Mouse (Mus musculus) adipocyte (in vitro differentiated cells): ENCODE data around the gene Dnajb2.
A peak's percentile ranks its signal among the peaks of the same experiment; 100 is the strongest.

Experiments
- DNase-seq: peaks from one replicate; pipeline ENCODE4 v3.0.0-alpha.2; 2016; ENCODE audit warnings: low spot score

The Dnajb2 gene

DNA sequence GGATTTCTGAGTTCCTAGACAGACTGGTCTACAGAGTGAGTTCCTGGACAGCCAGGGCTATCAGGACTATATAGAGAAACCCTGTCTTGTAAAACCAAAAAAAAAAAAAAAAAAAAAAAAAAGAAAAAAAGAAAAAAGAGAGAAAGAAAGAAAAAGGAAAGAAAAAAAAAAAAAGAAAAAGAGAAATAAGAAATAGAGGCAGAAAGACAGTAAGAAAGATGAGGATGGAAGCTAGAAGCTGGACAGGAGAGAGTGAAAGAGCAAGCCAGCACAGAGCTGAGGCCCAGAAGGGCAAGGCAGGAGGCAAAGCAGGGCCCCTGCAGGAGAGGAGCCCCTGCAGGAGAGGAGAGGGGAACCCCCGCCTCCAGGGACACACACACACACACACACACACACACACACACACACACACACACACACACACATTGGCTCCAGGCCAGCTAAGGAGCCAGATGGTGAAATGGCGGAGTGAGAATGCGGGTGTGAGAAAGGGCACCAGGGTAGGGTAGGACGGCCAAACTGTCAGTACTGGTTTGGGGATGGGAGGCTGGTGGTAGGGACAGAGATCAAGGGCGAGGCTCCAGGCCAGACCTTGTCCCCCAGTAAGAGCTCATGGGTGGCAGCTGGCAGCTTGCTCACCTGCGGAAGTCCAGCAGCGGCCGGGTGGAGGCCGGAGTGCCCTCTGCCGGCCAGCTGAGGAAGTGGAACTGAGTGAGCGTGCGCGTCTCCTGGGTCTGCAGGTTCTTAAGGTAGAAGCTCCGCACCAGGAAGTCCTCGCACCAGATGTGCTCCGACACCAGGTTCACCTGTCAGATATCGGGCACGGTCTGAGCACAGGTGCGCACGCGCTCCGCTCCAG is 15.1 kb downstream of the Dnajb2 start:
- no peak for DNase-seq

- DNase-seq = no peak
Measured at GRCm38 (mm10) chr1:75252308-75252707, 16.1 kb downstream of the Dnajb2 start.

DNA sequence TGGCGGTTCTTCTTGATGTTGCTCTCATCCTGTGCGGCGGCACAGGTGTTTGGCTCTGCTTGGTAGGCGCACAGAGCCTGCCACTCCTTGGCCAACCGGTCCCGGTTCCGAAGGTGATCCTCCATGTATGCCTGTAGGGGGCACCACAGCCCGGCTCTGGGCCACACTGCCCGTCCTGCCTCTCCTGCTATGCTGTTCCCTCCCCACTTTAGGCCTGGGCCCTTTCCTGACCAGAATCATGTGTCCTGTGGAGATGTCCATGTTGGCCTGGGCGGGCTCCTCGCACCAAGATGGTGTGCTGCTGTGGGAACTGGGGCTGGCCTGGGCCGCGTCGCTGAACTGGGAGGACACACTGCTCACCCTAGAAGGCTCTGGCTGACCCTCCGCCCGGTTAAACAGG is 16.8 kb downstream of the Dnajb2 start:
- no peak for DNase-seq

GRCm38 (mm10) chr1:75253849-75254624 is 17.8 kb downstream of the Dnajb2 start:
- DNase-seq = peak; percentile 89

DNA sequence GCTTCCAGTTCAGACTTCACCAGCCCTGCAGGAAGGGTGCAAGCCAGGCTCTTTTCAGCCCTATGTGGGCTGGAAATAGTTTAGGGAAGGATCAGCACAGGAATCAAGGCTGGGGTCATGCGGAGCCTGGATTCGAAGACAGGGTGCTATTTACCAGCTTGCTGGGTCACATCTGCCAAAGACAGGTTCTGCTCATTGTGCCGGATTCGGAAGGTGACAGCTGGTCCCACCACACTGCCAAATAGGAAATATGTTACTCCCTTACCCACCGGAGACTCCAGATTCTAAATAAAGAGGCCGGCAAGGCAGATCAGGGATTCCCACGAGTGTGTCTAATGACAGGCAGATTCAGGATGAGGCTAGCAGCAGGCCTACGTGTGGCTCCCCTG is 18.4 kb downstream of the Dnajb2 start:
- DNase-seq = no peak

- DNase-seq = no peak
Measured at GRCm38 (mm10) chr1:75255516-75256046, 19.4 kb downstream of the Dnajb2 start.

DNA sequence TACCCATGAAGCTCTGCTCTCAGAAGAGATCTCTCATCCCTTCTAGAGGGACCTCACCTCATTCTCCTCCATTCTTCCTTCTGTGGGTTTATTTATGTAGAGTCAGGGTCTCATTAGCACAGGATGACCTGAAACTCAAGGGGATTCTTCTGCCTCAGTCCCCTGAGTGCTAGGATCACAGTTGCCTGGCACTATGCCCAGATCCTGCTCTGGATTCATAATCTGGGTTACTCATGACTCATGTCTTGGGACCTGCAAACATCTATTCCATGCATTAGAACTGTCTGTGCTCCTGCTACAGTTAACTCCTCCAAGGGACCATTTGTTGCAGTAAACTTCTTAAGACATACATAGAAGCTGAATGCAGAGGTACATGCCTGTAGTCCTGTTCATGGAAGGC is 25.1 kb downstream of the Dnajb2 start:
- no peak for DNase-seq

DNA sequence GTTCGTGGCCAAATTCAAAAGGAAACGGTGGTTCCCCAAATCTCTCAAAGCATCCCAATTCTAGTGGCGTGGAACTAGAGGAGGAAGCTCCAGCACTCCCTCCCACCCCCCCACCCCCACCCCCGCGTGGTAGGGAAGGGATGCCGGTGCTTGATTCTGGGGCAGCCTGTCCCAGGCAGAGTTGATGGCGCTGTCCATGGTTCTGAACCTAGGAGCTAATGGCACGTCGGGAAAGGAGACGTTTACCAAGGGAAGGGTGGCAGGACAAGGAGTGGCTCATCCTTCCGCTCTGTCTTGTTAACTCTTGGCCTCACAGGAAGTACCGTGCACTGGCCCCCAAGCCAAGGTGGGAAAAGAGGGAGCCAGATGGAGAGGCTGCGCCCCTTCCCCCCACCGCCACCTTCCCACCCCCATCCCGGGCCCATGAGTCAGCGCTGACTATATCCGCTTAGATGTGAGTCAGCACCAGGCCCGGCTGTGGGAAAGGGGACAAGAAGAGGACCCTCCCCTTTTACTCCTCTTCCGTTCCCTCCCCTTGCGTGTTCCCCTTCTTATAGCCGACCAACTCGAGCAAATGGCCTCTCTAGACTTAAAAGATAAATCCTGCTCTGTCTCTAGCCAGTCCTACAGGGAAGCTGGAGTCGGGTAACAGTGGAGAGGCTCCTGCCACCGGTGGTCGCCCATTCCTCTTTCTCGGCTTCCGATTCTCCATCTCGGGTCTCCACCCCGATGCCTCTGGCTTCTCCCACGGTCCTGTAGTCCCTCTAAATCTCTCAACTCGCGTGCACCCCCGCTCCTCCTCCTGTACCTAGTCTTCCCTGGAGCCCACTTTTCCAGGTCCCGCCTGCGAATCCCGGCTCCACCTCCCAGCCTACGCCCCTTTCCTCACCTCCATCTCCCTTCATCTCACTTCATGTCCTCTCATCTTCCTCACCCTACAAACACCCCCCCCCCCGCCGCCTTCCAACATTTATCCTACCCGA is 27.1 kb downstream of the Dnajb2 start:
- DNase-seq = peak; percentile 90

- DNase-seq = no peak
Measured at GRCm38 (mm10) chr1:75264091-75264880, 28.1 kb downstream of the Dnajb2 start, which contains the start of gene Ptprn. Ptprn (minus strand) TSS chr1:75264502.

DNA sequence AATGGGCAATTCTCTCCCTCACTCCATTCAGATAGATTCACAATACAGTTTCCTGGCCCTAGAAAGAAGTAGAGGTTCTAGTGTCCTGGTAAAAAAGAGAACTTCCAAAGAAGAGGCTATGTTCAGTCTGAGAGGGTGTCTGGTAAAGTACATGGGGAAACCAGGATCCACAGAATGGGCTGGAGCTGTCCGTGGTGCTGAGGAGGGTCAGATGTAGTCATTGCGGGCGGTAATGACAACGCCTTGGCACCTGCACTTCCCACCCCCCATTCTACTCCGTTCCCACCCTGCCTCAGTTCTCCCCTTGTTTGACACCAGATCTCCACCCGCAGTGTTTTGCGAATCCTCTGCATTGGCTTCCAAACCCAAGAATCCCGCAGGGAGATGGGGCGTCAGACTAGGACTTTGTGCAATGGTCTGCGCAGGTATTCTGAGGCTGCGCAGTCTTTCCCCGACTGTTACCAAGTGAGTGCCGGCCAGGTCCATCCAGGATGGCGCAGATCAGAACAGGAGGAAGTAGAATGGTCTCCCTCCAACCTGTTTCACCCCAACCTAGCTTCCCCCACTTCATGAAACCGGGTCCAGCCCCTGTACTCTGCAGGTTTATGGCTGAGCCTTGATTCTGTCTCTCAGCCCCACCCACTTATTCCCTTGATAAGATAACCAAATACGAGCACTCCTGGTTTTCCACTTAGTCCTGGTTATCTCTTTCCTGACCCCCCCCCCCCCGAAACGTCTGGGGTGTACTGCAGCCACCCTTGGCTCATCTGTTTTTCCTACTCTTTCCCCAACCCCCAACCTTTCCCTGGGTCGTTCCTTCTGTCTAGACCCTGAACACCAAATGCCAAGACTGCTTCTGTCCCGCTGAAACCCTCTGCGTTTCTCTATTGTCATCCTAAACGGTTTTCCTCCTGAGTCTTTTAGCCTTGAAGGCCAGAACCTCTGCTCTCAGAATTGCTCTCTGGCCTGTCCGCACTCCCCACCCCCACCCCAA is 41.3 kb downstream of the Dnajb2 start:
- peak; percentile 69 for DNase-seq

DNA sequence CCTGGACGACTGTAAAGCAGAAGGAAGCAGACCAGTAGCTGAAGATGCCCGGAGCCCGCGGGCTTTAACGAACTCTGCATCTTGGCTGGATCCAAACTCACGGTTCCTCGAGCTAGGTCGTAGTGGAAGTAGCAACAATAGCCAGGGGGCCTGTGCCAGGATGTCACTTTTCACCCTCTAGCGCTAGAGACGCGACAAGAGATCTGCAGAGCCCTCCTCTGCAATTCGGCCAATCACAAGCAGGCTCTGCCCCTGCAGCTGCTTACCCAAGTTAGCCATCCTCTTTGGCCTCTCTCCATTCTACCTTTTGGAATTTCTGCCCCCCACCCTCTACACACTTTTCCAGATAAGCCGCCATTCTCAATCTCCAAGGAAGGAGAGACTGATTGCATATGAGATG is 42.0 kb downstream of the Dnajb2 start, which contains the start of gene Resp18:
Gene Resp18, minus strand, starts transcription at position 188 of the 400 bp plus-strand sequence.
- DNase-seq = no peak

DNA sequence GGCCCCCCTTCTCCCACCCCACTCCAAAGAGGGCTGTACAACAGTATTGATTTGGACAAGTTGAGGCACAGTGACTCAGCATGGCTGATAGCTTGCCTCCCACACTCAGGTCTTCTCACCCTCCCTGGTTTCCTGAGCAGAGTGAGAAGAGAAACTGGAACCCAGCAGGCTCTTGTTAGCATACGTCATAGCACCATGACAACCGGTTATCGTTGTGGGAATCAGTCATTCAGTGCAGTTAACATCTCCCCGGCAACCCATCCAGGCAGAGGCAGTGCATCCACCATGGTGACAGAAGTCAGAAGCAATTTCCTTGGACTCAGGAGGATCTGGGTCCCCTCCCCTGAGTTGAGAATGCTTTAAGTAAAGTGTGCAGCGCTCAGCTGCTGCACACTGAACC is 46.8 kb downstream of the Dnajb2 start:
- DNase-seq = no peak

- DNase-seq = peak; percentile 13
Measured at GRCm38 (mm10) chr1:75284911-75285310, 48.7 kb downstream of the Dnajb2 start.

- DNase-seq = no peak
Measured at GRCm38 (mm10) chr1:75289376-75289775, 53.2 kb downstream of the Dnajb2 start.

DNA sequence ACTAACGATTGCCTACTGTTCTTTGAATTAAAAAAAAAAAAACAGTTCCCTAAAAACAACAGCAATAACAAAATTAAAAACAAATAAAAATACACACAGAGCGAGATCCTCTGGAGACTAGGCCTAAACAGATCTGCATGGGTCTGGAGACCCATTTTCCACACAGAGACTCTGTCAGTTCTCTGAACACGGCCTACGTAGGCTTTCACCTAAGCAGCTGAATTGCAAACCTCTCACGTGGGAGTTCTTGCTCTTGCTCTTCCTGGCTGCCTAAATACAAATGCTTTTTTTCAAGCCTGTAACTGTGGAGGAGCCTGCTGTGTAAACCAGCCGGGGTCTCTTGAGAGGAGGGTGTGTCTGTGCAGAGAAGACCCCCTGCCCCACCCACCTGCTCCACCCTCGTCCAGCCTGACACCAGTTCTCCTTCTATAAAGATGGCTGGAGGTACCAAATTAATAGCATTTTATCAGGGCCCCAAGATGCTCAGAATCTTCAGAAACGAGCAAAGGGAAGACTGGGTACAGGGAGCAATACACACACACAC is 53.8 kb downstream of the Dnajb2 start:
- DNase-seq = no peak

DNA sequence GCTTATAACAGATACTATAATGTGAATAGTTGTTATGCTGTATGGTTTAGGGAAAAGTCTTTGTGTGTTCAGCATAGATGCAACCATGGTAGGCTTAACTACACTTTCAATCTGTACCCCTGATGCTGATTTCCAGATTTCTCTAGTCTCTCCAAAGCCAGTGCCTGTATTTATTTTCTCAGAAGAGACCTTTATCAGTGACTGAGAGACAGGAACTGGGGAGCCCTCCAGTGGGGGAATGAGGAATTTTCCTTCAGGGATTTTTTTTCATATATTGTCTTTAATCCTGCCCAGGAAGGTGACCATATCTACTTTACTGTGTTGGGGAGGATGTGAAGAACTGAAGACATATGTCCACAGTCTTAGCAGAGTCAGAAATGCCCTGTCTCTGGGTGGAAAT is 54.4 kb downstream of the Dnajb2 start:
- DNase-seq = peak; percentile 63

GRCm38 (mm10) chr1:75291321-75291720 is 55.1 kb downstream of the Dnajb2 start:
- DNase-seq = no peak

DNA sequence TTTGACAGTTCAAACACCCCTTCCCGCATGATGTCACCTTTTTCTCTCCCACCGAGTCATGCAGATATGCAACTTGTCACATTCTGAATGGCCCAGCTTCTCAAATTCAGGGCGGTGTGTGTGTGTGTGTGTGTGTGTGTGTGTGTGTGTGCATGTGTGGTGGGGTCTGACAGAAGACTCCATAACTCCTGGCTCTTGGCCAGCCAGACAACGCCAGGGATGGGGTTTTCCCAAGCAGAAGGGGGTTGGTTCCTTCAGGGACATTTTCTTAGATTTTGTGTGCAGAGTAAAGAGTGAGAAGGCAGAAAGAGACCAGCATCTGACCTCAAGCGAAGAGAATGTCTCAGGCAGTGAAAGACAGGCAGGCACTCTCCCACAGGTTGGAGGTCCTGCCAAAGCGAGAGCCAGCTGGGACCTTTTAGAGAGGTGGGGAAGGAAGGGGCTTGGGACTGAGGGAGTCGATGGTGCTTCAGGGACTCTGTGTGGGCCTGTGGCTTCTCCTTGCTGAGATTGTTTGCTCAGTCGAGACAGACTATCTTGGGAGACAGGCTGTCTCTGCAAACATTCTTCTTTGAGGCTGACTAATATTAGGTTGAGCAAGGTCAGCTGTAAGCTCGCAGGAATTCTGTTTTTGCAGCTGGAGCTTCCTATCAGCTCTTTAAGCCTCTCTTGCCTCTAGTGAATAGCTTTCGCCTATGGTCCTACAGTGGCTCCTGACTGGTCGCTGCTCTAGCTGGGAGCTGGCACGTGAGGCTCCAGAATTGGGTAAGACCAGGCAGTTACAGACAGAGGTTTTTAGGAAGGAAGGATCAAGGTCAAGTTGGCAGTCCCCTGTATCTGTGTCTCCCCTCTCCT is 56.5 kb downstream of the Dnajb2 start:
- peak; percentile 30 for DNase-seq
